Mouse (Mus musculus) liver, embryonic 12.5 days (tissue): ENCODE measurements at regions not wholly inside any gene's neighbourhood (a gene's known extent, or its start where the extent isn't known, plus 50 kb on each side); places are given as distances from the start of the nearest gene placed in this dataset.

Source experiments
- ATAC-seq: fragments of 200-750 bp; cut with Nextera tagmentation; 2 replicates; pipeline ENCODE4 v1.8.0; 2017; ENCODE audit warnings: moderate number of reproducible peaks, mild to moderate bottlenecking, moderate library complexity
- H3K27ac ChIP-seq: fragments of 300-500 bp; sonication (generic); 2 replicates; pipeline ENCODE4 v1.5.1; 2016; ENCODE audit warnings: mild to moderate bottlenecking
- H3K27me3 ChIP-seq: fragments of 300-500 bp; sonication (generic); replicated peaks from 2 replicates; pipeline ENCODE4 v1.6.1; 2016; ENCODE audit warnings: mild to moderate bottlenecking, moderate library complexity
- H3K36me3 ChIP-seq: fragments of 300-500 bp; sonication (generic); 2 replicates; pipeline ENCODE4 v1.6.1; 2016; ENCODE audit warnings: mild to moderate bottlenecking, moderate library complexity
- H3K4me1 ChIP-seq: fragments of 300-500 bp; sonication (generic); 2 replicates; pipeline ENCODE4 v1.6.1; 2016
- H3K4me2 ChIP-seq: fragments of 300-500 bp; sonication (generic); 2 replicates; pipeline ENCODE4 v1.6.1; 2016; ENCODE audit warnings: mild to moderate bottlenecking, moderate library complexity
- H3K4me3 ChIP-seq: fragments of 300-500 bp; sonication (generic); 2 replicates; pipeline ENCODE4 v1.5.1; 2016; ENCODE audit warnings: mild to moderate bottlenecking, moderate library complexity
- H3K9ac ChIP-seq: fragments of 300-500 bp; sonication (generic); 2 replicates; pipeline ENCODE4 v1.6.1; 2016; ENCODE audit warnings: mild to moderate bottlenecking, moderate library complexity
- H3K9me3 ChIP-seq: fragments of 300-500 bp; sonication (generic); replicated peaks from 2 replicates; pipeline ENCODE4 v1.6.1; 2016; ENCODE audit warnings: mild to moderate bottlenecking, moderate library complexity
- WGBS: fragments of 180-500 bp; shearing (Covaris S2); methylation state at CpG from one replicate; pipeline ENCODE4 v1.1.7; 2016; ENCODE audit not compliant: insufficient replicate concordance; 5-methylcytosine and 5-hydroxymethylcytosine counted together

DNA sequence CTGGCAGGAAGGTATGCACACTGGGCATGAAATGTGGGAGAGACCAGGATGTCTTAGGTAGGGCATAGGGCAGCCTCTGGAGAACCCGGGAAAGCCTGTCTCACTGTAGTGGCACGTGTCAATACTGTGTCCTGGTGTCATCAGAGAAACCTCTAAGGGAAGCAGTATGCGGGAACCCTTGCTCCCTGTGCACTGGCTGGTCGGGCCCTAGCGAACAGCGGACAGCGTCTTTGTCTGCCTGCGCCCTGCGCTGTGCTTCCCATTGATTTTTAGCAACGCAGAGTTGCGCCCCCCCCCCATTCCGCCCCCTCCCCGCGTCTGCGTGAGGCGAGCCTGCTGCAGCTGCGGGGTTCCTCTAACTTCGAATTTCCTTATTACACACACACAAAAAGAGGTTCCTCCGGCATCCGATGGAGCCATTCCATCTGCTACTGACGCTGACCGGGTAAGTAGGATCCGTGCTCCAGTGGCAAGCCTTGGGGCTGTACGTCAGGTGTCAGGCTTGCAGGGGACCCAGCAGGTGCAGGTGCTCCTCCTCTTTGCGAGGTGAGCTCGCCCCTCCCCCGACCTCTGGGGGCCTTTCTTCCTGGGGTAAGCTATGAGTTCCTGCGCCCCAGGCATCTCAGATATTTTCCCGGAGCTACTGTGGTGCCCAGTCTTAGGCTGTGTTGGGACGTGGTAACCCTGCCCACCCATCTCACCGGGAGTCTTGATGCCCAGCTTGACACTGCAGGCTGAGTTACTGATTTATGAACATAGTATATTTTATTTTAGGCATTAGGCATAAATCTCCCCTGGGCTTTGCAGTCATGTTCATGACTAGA is 151.8 kb upstream of the Topaz1 start:
- H3K4me2 ChIP-seq: no peak overlapping the region
- no peak overlapping the region for H3K9ac ChIP-seq
- WGBS: 9% methylated on average over 30 of the region's 31 CpGs
- H3K36me3 ChIP-seq: no peaks in the 10 kb centered on the region
- H3K9me3 ChIP-seq: no peaks in the 10 kb centered on the region
- H3K4me3 ChIP-seq: no peak overlapping the region
- no peaks in the 10 kb centered on the region for H3K4me1 ChIP-seq
- peaks cover 58% of the 10 kb centered on the region for H3K27me3 ChIP-seq
- no peak for ATAC-seq
- H3K27ac ChIP-seq: no peak overlapping the region

- Histone ChIP-seq H3K27me3 (peaks cover 10% of the 10 kb centered on the region; the same call in 1 of the 2 replicates), H3K4me2 (no peak overlapping the region), H3K9me3 (no peaks in the 10 kb centered on the region), H3K36me3 (no peaks in the 10 kb centered on the region), H3K27ac (no peak overlapping the region), H3K4me3 (no peak overlapping the region), H3K4me1 (no peaks in the 10 kb centered on the region), H3K9ac (no peak overlapping the region)
- 36% methylated on average over 2 of the region's 2 CpGs for WGBS
- ATAC-seq: no peak
Measured at GRCm38 (mm10) chr9:122603106-122603505, 144.0 kb upstream of the Topaz1 start.

DNA sequence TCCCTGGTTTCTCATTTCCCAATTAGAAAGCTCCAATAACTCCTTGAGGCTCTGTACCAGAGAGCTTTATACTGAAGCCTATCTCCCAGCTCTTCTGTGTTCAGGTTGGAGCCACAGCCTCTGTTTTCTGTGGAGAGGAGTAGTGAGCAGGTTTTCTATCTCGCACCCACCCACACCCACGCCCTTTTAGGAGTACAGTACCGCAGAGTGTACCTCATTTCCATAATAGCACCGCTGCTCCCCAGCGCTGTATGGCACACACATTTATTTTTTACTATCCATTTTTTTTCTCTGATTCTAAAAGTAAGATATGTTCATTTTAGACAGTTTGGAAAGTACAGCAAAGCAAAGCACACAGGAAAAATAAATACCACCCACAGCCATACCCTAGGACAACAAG is 137.5 kb upstream of the Topaz1 start:
- Histone ChIP-seq H3K36me3 (no peaks in the 10 kb centered on the region), H3K9ac (no peak overlapping the region), H3K4me3 (no peak overlapping the region), H3K27ac (no peak overlapping the region), H3K27me3 (no peaks in the 10 kb centered on the region), H3K4me1 (no peaks in the 10 kb centered on the region), H3K4me2 (no peak overlapping the region), H3K9me3 (no peaks in the 10 kb centered on the region)
- no peak for ATAC-seq
- WGBS: 75% methylated on average over 5 of the region's 5 CpGs

DNA sequence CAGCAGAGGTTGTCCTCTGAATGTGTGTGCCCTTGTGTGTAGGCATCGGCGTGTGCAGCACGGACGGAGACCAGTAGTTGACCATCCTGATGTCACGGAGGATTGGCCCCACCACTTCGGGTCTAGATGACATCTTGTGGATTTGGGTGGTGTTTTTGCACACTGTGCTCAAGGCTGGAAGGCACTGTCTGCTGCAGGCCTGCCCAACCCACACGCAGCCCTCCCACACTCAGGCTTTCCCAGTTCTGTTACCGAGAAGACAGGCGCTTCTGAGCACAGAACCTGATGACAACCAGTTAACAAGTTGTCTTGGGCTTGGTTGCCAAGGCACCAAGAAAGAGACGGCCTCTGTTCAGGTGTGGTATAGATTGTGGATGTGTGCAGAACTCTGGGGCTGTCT is 136.2 kb upstream of the Topaz1 start:
- 74% methylated on average over 10 of the region's 10 CpGs for WGBS
- H3K27me3 ChIP-seq: no peaks in the 10 kb centered on the region
- no peak overlapping the region for H3K27ac ChIP-seq
- no peaks in the 10 kb centered on the region for H3K4me1 ChIP-seq
- no peak overlapping the region for H3K4me3 ChIP-seq
- no peak for ATAC-seq
- no peaks in the 10 kb centered on the region for H3K9me3 ChIP-seq
- H3K36me3 ChIP-seq: no peaks in the 10 kb centered on the region
- H3K4me2 ChIP-seq: no peak overlapping the region
- H3K9ac ChIP-seq: no peak overlapping the region

DNA sequence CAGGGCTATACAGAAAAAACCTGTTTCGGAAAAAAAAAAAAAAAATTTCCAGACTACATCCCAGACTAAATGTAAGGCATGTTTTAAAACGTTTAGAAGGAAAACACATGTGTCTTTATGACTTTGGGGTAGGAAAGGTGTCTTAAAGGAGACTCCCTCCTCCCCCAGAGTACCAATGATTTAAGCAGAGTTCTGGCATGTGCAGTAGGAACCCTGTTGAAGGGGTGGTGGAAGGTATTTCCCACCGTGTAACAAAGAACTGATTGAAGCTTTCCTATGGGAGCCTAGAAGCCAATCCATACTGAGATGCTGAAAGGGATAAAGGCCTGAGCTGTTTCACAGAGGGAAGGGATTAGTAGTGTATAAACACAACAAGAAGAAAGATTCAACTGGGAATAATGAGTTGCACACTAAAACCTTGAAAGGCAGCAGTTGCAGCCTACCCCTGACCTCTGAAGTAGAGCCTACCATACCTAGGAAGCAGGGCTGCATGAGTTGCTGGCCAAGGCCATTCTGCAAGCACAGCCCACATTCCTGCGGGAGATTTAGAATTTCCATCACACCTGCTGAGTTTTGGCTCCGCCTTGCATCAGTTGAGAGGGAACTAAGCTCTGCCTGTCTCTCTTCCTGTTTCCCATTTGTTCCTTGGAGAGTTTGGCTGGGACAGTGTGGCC is 132.4 kb upstream of the Topaz1 start:
- WGBS: 18% methylated on average over 5 of the region's 5 CpGs
- Histone ChIP-seq H3K27ac (no peak overlapping the region), H3K27me3 (no peaks in the 10 kb centered on the region), H3K9me3 (no peaks in the 10 kb centered on the region), H3K36me3 (no peaks in the 10 kb centered on the region), H3K4me1 (no peaks in the 10 kb centered on the region), H3K4me2 (no peak overlapping the region), H3K9ac (no peak overlapping the region), H3K4me3 (no peak overlapping the region)
- no peak for ATAC-seq

DNA sequence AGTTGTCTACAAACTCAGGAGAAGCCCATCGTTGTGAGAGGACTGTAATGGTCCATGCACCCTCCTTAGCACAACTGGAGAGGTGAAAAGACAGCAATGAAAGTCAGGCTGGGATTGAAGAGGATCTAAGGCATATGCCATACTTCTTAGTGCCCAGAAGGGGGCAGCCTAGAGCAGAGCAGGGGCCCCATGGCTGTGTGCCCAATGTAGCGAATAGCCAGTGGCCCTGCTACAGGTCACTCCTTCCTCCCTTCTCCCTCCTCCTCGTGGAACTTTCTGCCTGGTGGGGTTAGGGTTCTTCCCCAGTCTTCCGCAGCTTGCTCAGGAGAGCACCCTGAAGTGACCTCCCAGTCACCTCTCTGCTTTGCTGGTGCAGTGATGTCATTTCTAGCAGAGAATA is 131.8 kb upstream of the Topaz1 start:
- Histone ChIP-seq H3K4me3 (no peak overlapping the region), H3K27me3 (no peaks in the 10 kb centered on the region), H3K9me3 (no peaks in the 10 kb centered on the region), H3K36me3 (no peaks in the 10 kb centered on the region), H3K4me2 (no peak overlapping the region), H3K27ac (no peak overlapping the region), H3K9ac (no peak overlapping the region), H3K4me1 (no peaks in the 10 kb centered on the region)
- 18% methylated on average over 4 of the region's 4 CpGs for WGBS
- 0 out of 2 replicates have a peak, but pooled peaks have one; percentile 24 for ATAC-seq

DNA sequence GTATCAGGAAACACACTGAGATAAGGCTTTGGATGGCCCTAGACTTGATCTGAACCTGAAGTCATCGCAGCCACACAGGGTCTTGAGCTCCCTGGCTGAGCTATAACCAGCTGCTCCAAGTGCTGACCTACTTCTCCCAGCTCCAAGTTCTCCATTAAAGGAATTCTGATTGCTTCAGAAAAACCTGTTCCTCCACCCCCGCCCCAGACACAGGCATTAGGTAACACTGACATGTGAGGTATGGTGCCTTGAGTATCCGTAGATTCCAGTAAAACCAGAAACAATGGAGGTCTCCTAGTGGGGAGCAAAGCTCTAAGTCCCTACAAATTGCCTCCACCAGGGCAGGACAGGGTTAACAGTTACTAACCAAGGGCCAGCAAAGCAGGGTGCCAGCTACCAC is 129.4 kb upstream of the Topaz1 start:
- 33% methylated on average over 3 of the region's 3 CpGs for WGBS
- H3K9ac ChIP-seq: no peak overlapping the region
- no peaks in the 10 kb centered on the region for H3K4me1 ChIP-seq
- H3K9me3 ChIP-seq: no peaks in the 10 kb centered on the region
- H3K36me3 ChIP-seq: no peaks in the 10 kb centered on the region
- no peaks in the 10 kb centered on the region; the same call in 1 of the 2 replicates for H3K27me3 ChIP-seq
- no peak overlapping the region for H3K4me3 ChIP-seq
- ATAC-seq: no peak
- H3K4me2 ChIP-seq: no peak overlapping the region
- no peak overlapping the region for H3K27ac ChIP-seq

- H3K9me3 ChIP-seq: no peaks in the 10 kb centered on the region
- H3K4me1 ChIP-seq: no peaks in the 10 kb centered on the region
- H3K9ac ChIP-seq: no peak overlapping the region
- WGBS: 60% methylated on average over 1 of the region's 1 CpGs
- ATAC-seq: no peak
- peaks cover 22% of the 10 kb centered on the region for H3K27me3 ChIP-seq
- no peak overlapping the region for H3K4me2 ChIP-seq
- H3K27ac ChIP-seq: no peak overlapping the region
- no peaks in the 10 kb centered on the region for H3K36me3 ChIP-seq
- H3K4me3 ChIP-seq: no peak overlapping the region
Measured at GRCm38 (mm10) chr9:122625081-122625480, 122.1 kb upstream of the Topaz1 start.

- no peak for ATAC-seq
- no peak overlapping the region for H3K4me2 ChIP-seq
Measured at GRCm38 (mm10) chr9:122626346-122626745, 120.8 kb upstream of the Topaz1 start.

DNA sequence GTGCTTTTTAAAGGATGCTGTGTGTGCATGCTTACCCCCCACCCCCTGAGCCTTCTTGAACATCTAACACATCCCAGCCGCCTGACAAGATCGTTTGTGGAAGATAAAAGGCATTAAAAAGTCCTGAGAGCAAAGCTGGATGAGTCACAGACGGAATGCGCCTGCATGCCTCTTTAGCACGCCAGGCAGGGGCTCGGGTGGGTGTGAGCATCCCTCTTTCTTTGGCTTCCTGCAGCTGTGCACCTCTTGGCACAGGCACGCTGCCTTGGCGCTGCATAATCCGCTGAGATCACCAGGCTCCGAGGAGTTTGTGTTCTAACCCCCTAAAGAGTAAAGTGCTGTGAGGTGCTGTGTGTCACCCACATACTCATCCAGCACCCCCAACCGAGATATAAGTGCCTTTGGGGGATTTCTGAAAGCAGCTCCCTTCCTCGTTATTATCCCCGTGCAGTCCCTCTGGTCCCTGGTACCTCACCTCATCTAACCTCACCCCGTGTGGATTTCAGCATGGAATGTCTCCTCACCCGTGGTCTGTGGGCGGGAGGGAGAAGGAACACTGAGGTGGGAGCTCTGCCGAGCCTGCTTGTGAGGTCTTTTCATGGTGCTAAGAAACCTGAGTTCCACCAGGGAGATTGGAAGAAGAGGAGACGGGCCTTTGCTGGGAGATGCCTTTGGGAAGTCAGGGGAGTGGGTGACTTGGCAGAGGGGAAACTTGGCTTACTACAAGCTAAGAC is 117.8 kb upstream of the Topaz1 start:
- 23% methylated on average over 18 of the region's 18 CpGs for WGBS
- no peak overlapping the region for H3K4me3 ChIP-seq
- H3K9me3 ChIP-seq: no peaks in the 10 kb centered on the region
- H3K27me3 ChIP-seq: peaks cover 22% of the 10 kb centered on the region
- H3K4me2 ChIP-seq: no peak overlapping the region
- no peaks in the 10 kb centered on the region for H3K36me3 ChIP-seq
- no peak for ATAC-seq
- H3K4me1 ChIP-seq: no peaks in the 10 kb centered on the region
- no peak overlapping the region for H3K27ac ChIP-seq
- H3K9ac ChIP-seq: no peak overlapping the region

More at GRCm38 (mm10) chr9:122626346-122626745, 120.8 kb upstream of the Topaz1 start:
- Histone ChIP-seq H3K9me3 (no peaks in the 10 kb centered on the region), H3K27ac (no peak overlapping the region), H3K36me3 (no peaks in the 10 kb centered on the region), H3K9ac (no peak overlapping the region), H3K4me3 (no peak overlapping the region), H3K4me1 (no peaks in the 10 kb centered on the region), H3K27me3 (peaks cover 22% of the 10 kb centered on the region)
- 81% methylated on average over 6 of the region's 6 CpGs for WGBS

DNA sequence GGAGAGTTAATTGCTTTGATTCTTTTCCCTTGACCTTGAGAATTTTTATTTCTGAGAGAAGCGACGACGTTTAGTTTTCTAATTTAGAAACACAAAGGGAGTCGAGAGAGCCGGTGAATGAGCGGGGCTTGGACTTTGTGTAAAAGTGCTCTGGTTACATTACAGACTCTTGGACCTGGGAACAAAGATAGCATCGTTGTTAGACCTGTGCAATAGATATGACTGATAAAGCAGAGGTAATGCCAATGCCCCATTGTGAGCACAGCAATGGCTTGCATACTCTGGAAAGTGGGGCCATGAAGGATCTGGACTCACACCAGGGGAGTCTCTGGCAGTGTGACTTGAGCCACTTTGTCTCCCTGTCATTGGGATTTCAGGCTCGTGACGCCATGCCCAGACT is 115.4 kb upstream of the Topaz1 start:
- Histone ChIP-seq H3K36me3 (no peaks in the 10 kb centered on the region), H3K4me2 (no peak overlapping the region), H3K27ac (no peak overlapping the region), H3K9me3 (no peaks in the 10 kb centered on the region), H3K9ac (no peak overlapping the region), H3K27me3 (peaks cover 22% of the 10 kb centered on the region), H3K4me3 (no peak overlapping the region), H3K4me1 (no peaks in the 10 kb centered on the region)
- no peak for ATAC-seq
- 65% methylated on average over 9 of the region's 9 CpGs for WGBS

GRCm38 (mm10) chr9:122633484-122633883 is 113.7 kb upstream of the Topaz1 start:
- Histone ChIP-seq H3K4me2 (no peak overlapping the region), H3K27me3 (peaks cover 15% of the 10 kb centered on the region), H3K9me3 (no peaks in the 10 kb centered on the region), H3K4me1 (no peaks in the 10 kb centered on the region), H3K9ac (no peak overlapping the region), H3K36me3 (no peaks in the 10 kb centered on the region), H3K4me3 (no peak overlapping the region), H3K27ac (no peak overlapping the region)
- WGBS: 47% methylated on average over 1 of the region's 1 CpGs
- ATAC-seq: no peak
